Mouse (Mus musculus) E14TG2a.4 (cell line): Measurements from ENCODE around the gene Phyhd1.

Experiments used
- H3K27me3 ChIP-seq: 2 replicates; pipeline ENCODE4 v1.6.1; 2014; ENCODE audit warnings: low read length, control low read depth; ENCODE audit not compliant: insufficient read depth
- H3K36me3 ChIP-seq: 2 replicates; pipeline ENCODE4 v1.6.1; 2014; ENCODE audit warnings: low read length, control low read depth; ENCODE audit not compliant: insufficient read depth
- H3K4me1 ChIP-seq: replicated peaks from 2 replicates; pipeline ENCODE4 v1.6.1; 2014; ENCODE audit warnings: low read depth, low read length, control low read depth
- H3K4me3 ChIP-seq: replicated peaks from 2 replicates; pipeline ENCODE4 v1.5.1; 2014; ENCODE audit warnings: mild to moderate bottlenecking, low read length
- H3K9me3 ChIP-seq: 2 replicates; pipeline ENCODE4 v1.6.1; 2014; ENCODE audit warnings: low read length, control low read depth
- CTCF ChIP-seq: conservative IDR thresholded peaks from 2 replicates; pipeline ENCODE4 v1.5.1; 2014; ENCODE audit warnings: low read length
- NANOG ChIP-seq: IDR thresholded peaks from 2 replicates; pipeline ENCODE4 v1.6.1; 2014; ENCODE audit warnings: borderline replicate concordance, low read length, mixed read lengths
- POU5F1 ChIP-seq: IDR thresholded peaks from 2 replicates; pipeline ENCODE4 v1.6.1; 2014; ENCODE audit warnings: low read length, borderline replicate concordance

Gene Phyhd1

GRCm38 (mm10) chr2:30261064-30261736, 4.8 kb upstream of the Phyhd1 start:
- Histone ChIP-seq H3K27me3 (no peaks in the 10 kb centered on the region), H3K9me3 (no peaks in the 10 kb centered on the region), H3K4me3 (no peak overlapping the region), H3K4me1 (peaks cover 97% of the 10 kb centered on the region), H3K36me3 (peaks cover 83% of the 10 kb centered on the region)
- TF ChIP-seq CTCF (peak; percentile 13; the same call in 1 of the 2 replicates), POU5F1 (no peak), NANOG (no peak)

- no peaks in the 10 kb centered on the region for H3K9me3 ChIP-seq
- no peaks in the 10 kb centered on the region for H3K27me3 ChIP-seq
- peaks cover 97% of the 10 kb centered on the region for H3K4me1 ChIP-seq
- H3K36me3 ChIP-seq = peaks cover 73% of the 10 kb centered on the region
- H3K4me3 ChIP-seq = peak overlapping the region; percentile 60
- TF ChIP-seq NANOG = no peak
- TF ChIP-seq POU5F1 = no peak
- TF ChIP-seq CTCF = no peak
Measured at GRCm38 (mm10) chr2:30261921-30262839, 3.8 kb upstream of the Phyhd1 start.

- peaks cover 90% of the 10 kb centered on the region for H3K4me1 ChIP-seq
- no peak for TF ChIP-seq NANOG
- no peak for TF ChIP-seq CTCF
- TF ChIP-seq POU5F1 = no peak
- H3K27me3 ChIP-seq = no peaks in the 10 kb centered on the region
- H3K9me3 ChIP-seq = no peaks in the 10 kb centered on the region
- H3K36me3 ChIP-seq = peaks cover 66% of the 10 kb centered on the region
- H3K4me3 ChIP-seq = no peak overlapping the region
Measured at GRCm38 (mm10) chr2:30262840-30263441, 3.1 kb upstream of the Phyhd1 start.

DNA sequence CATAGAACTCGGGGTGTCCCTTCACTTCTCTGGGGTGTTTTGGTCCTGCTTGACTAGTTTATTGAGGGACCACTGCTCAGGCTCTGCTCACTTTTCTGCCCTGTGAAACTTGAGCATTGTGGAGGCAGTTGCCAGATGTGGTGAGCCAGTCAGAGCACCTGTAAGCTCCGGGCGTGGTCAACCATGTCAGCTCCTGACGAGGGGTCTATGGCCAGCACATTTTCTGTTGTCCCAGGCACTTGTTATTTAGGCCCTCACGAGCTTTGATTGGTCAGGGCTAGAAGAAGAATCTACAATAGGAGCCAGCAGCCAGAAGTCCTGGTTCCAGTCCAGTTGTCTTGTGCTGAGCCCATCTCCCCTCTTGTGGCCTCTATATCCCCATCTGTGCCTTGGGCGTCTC, 2.2 kb upstream of the Phyhd1 start:
- no peak overlapping the region for H3K4me3 ChIP-seq
- H3K9me3 ChIP-seq = no peaks in the 10 kb centered on the region
- TF ChIP-seq NANOG = no peak
- TF ChIP-seq POU5F1 = no peak
- no peak for TF ChIP-seq CTCF
- H3K36me3 ChIP-seq = peaks cover 57% of the 10 kb centered on the region
- H3K4me1 ChIP-seq = peaks cover 85% of the 10 kb centered on the region
- no peaks in the 10 kb centered on the region for H3K27me3 ChIP-seq

GRCm38 (mm10) chr2:30264671-30265519, 1.1 kb upstream of the Phyhd1 start:
- no peaks in the 10 kb centered on the region for H3K9me3 ChIP-seq
- H3K36me3 ChIP-seq = peaks cover 46% of the 10 kb centered on the region
- no peaks in the 10 kb centered on the region for H3K27me3 ChIP-seq
- H3K4me1 ChIP-seq = peaks cover 83% of the 10 kb centered on the region
- H3K4me3 ChIP-seq = peak overlapping the region; percentile 30; the same call in 1 of the 2 replicates
- TF ChIP-seq CTCF (no peak), NANOG (no peak), POU5F1 (no peak)

- H3K27me3 ChIP-seq = no peaks in the 10 kb centered on the region
- peak overlapping the region; percentile 30; the same call in 1 of the 2 replicates for H3K4me3 ChIP-seq
- peaks cover 75% of the 10 kb centered on the region for H3K4me1 ChIP-seq
- TF ChIP-seq POU5F1 = no peak
- no peak for TF ChIP-seq NANOG
- no peak for TF ChIP-seq CTCF
- peaks cover 35% of the 10 kb centered on the region for H3K36me3 ChIP-seq
- H3K9me3 ChIP-seq = no peaks in the 10 kb centered on the region
Measured at GRCm38 (mm10) chr2:30266392-30266941, 464 bp downstream of the Phyhd1 start.

DNA sequence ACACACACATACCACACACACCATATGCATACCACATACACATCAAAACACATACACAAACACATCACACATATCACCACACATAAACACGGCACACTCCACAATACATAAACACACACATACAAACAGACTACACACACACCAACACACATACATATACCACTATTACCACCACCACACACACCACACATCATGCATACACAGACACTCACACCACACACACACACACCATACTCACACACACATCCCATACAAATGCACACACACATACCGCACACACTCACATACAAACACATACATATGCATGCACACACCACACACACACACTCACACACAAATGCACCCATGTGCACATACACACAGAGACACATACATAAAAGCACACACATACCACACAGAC, 1.5 kb downstream of the Phyhd1 start:
- Histone ChIP-seq H3K27me3 (no peaks in the 10 kb centered on the region), H3K36me3 (peaks cover 25% of the 10 kb centered on the region), H3K9me3 (no peaks in the 10 kb centered on the region), H3K4me1 (peaks cover 65% of the 10 kb centered on the region), H3K4me3 (no peak overlapping the region)
- TF ChIP-seq POU5F1 = no peak
- no peak for TF ChIP-seq NANOG
- no peak for TF ChIP-seq CTCF
